ENCODE assay signal across 16 mouse cellular contexts in genomic region chr12:55432920-55433284, GRCm38 (mm10).
"Had no signal": no experiment of that assay in that cellular context is flagged by ENCODE, and none has a peak within 500 bp of the region (broad histone marks: within the 10 kb centered on the region; RNA-seq: fewer than 3 reads in every experiment).

No protein-coding gene starts in this region.

- H3K27me3 ChIP-seq: limb, embryonic 12.5 days; liver, embryonic 13.5 days; lung, embryonic 15.5 days; midbrain, embryonic 15.5 days; neural tube, embryonic 13.5 days; stomach, embryonic 15.5 days had no signal

- DNase-seq: kidney, adult 18-20 months; kidney, postnatal 10 days; kidney, postnatal 4 days; liver; liver, embryonic 13.5 days; liver, postnatal 0 days; lung, postnatal 4 days; right cerebral cortex, postnatal 14 days; thymus, adult 18-20 months; thymus, postnatal 14 days had no signal

- ATAC-seq: liver, postnatal 0 days; midbrain, embryonic 15.5 days had no signal

- H3K9me3 ChIP-seq: liver, embryonic 13.5 days; lung, embryonic 15.5 days; midbrain, embryonic 10.5 days; midbrain, embryonic 15.5 days; neural tube, embryonic 13.5 days; stomach, embryonic 15.5 days had no signal

- H3K4me2 ChIP-seq: limb, embryonic 12.5 days; liver, embryonic 13.5 days; lung, embryonic 15.5 days; midbrain, embryonic 15.5 days; neural tube, embryonic 13.5 days had no signal

- H3K9ac ChIP-seq: limb, embryonic 12.5 days; liver, embryonic 13.5 days; liver, postnatal 0 days; lung, embryonic 15.5 days; midbrain, embryonic 15.5 days; neural tube, embryonic 13.5 days; stomach, embryonic 15.5 days had no signal

- H3K4me1 ChIP-seq: midbrain, embryonic 15.5 days; neural tube, embryonic 13.5 days had no signal

- H3K27ac ChIP-seq: limb, embryonic 12.5 days; liver, embryonic 13.5 days; lung, embryonic 15.5 days; midbrain, embryonic 10.5 days; midbrain, embryonic 15.5 days; neural tube, embryonic 13.5 days had no signal

- H3K4me3 ChIP-seq: limb, embryonic 12.5 days; liver, embryonic 13.5 days; lung, embryonic 15.5 days; midbrain, embryonic 10.5 days; midbrain, embryonic 15.5 days; neural tube, embryonic 13.5 days; stomach, embryonic 15.5 days had no signal

- H3K36me3 ChIP-seq: limb, embryonic 12.5 days; liver, embryonic 13.5 days; lung, embryonic 15.5 days; midbrain, embryonic 10.5 days; midbrain, embryonic 15.5 days; neural tube, embryonic 13.5 days; stomach, embryonic 15.5 days had no signal
